Mouse (Mus musculus): ENCODE data around the gene Evc.

Gene Evc

DNA sequence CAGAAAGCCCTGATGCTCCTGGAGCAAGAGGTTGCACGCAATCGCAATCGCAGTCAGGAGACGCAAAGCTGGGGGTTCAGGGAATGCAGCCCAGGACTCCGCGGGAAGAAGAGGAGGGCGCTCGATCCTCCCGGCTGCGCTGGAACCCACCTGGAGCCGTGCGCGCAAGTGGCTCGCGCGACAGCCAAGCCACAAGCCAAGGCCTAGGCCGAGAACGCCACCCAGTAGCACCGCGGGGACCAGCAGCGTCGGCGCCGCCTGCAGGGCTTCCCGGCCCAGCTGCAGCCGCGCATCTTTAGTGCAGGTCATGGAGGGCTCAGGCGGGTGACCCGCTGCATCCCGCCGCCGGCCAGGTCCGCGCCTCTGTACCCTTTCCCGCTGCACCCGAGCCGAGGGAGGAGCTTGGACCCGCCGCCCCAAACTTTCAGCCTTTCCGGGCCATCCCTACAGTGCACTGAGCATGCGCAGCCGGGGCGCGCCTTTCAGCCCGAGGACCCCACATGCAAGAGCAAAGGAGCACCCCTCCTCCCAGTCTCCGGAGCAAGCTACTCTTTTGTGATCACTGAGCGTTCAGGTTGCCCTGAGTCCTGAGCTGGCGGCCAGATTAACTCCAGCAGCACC lies at the start of gene Evc:
Evc (minus strand) TSS at position 410 of the 621 bp plus-strand sequence.
- DNase-seq (ENCODE audit: low read depth, low spot score) = no peak

DNA sequence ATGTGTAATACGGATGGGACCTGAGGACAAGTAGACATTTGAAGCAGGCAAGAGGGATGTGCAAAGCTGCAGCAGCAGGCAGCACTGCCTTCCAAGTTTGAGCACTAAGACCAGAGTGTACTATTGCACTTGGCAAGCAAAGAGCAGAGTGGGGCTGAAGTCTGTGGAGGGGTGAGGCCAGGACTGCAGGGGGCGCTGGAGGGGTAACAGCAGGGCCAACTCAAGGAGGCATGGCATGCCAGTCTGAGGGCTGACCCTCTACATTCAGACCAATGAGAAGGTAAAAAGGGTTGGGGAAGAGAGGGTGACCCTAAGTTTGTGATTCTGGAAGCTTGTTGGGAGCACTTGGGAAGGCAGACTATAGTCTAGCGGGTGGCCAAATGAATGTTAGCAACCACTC lies 46.9 kb upstream of the Evc start:
- DNase-seq (ENCODE audit: low read depth, low spot score) = no peak

DNA sequence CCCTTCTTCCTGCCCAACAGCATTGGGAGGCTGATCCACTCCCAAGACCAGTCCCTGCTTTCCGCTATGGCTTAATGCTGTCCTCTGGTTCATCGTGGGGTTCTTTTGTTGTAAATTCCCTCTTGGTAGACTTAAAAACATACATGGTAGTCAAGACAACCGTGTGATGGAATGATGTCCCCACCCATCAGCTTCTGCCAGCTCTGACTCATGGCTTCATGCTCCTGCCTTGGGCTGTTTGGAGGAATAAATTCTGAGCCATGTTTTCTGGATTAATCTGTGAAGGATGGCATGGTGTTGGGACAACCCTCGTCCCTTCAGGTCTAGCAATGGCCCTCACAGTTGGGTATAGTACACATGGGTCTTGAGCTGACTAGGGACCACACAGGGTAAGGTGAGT lies 43.9 kb upstream of the Evc start:
- no peak for DNase-seq (ENCODE audit: low read depth, low spot score)

DNA sequence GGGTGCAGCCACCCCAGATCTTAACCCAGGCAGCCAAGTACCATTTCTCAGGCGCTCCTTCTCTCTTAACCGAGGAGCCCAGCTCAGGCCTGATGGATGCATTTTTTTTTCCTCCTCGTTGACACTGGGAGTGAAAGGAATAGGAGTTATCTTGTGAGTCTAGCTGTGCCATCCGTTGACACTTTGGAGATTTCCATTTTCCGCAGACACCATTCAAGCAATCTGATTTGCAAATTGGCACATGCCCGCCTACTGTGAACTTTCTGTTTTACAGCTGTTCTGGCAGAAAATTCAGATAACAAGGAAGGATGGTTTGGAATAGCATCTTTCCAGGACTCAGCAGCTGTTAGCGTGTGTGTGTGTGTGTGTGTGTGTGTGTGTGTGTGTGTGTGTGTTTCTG lies 40.7 kb upstream of the Evc start:
- no peak for DNase-seq (ENCODE audit: low read depth, low spot score)

DNA sequence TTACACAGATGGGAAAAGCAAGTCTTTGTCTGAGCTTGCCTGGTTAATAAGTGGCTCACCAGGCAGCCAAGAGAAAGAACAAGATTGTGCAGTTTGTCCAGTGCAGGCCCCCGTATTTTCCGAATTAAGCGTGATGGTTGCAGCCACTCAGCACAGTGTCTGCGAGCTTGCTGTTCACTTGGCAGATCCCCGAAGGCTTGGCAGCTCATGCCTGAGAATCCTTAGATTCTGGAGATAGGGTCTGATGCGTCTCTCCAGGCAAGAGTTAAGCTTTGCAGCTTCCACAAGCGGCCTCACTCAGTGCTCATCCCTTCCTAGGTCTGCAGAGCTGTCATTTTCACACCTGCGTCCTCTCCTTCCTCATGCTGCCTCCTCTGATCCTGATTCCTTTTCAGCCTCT lies 32.1 kb upstream of the Evc start:
- no peak for DNase-seq (ENCODE audit: low read depth, low spot score)

DNA sequence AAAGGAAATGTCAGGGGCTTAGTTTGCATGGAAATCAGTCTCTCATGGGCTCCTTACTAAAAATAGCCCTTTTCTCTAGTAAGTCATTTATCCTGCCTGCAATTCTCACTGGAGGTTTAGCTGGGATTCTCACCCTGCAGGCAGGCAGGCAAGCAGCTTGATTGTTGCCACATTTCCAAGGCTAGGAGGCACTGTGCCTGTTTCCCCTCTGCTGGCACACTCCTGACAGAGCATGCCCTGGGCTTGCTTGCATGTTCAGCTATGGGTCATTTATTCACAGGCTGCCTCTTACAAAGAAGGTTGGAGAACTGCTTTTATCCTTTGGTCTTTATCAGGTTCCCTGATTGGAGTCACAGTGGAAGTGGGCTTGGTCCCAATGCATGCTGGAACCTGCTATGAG lies 29.1 kb upstream of the Evc start:
- DNase-seq (ENCODE audit: low read depth, low spot score) = no peak

DNA sequence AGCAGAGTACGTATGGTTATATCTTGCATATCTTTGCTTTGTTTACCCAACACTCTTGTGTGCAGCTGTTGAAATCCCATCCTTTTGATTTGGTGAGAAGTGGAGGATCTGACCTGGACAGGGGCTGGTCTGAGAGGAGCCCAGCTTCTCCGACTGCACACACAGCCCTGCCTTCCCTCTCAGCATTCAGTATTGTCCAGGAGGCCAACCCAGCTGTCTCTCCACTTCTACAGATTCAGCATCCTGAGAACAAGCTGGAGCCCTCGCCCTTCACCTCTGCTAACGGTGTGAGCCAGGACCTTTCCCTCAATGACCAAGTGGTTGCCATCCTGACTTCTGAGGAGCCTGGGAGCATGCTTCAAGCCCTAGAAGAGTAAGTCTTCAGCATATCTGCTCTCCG lies 26.6 kb upstream of the Evc start:
- no peak for DNase-seq (ENCODE audit: low read depth, low spot score)

DNA sequence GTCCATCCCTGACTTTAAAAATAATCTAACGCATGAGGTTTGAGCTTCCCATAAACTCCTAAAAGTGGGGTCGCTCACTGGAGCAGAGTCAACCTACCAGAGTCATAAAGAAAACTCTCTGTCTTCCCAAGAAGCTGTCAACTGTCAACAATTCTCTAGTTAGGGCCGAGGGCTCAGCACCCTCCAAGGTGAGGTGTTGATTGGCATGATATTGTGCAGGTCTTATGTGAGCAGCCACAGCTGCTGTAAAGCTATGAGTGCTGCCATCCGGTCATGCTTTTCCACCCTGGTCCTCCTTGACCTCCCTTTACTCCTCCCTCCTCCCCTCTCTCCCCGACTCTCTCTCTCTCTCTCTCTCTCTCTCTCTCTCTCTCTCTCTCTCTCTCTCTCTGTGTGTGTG lies 25.9 kb upstream of the Evc start:
- no peak for DNase-seq (ENCODE audit: low read depth, low spot score)

DNA sequence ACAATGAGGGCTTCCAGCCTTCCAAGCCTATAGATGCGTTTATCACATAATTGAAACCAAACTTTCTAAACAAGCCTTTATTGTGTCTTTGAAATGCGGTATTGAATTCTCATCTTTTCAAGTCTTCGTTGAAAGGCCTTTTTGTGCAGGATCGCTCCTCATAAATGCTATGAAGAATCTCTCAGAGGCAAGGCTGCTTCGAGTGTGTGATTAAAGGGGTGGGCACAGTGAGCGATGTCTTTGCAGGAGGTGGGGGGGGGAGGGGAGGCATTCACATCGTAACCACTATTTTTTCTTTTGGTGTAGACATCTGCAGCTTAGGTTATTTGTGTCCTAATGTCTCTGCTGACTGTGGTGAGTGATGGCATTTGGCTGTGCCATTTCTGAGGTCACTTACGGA lies 19.3 kb upstream of the Evc start:
- no peak for DNase-seq (ENCODE audit: low read depth, low spot score)

DNA sequence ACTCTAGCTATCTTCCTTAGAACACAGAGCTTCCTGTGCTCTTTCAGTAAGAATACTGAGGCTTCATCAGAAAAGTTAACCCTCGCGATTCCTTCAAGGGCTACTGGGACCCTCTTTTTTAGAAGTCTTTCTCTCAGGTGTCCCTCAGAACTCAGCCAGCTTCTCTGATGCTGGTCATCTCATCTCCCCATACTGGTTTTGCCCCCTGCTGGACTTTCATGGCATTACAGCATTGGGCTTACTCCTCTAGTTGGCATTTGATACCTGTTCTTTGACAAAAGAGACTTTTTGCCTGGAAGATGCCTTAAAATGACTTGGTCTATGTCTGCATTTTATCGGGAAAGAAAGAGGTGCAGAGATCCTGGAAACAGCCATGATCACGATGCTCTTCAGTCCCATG lies 17.7 kb upstream of the Evc start:
- DNase-seq (ENCODE audit: low read depth, low spot score) = peak; percentile 32

DNA sequence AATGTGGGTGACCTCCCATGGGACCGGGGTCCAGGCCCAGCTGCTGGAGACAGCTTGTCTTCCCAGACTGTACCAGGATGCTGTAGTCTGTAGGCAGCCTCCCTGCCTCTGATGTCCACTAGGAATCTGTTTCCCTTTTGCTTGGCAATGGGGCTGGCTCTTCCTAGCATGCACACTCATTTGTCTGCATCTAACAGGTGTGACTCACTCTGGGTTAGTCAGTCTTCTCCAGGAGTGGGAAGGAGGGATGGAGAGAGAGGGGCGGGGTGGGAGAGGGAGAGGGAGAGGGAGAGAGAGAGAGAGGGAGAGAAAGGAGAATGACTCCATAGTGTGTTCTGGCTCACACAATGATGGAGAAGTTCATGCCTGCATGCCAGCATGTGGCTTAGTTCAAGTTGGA lies 15.1 kb upstream of the Evc start:
- DNase-seq (ENCODE audit: low read depth, low spot score) = no peak

DNA sequence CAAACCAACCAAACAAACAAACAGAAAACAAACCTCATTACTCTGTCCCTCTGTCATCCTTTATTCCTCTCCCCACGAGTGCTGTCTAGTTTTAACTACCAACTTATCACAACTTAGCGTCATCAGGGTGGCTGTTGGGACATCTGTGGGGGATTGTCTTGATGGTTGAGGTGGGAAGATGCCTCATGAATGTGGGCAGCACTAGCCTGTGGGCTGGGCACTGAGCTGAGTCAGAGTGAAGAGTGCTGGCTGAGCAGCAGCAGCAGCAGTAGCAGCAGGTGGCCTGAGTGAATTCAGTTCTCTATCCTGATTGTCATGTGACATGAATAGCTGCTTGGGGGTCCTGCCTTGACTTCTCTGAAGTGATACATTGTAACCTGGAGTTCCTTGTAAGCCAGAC lies 7.3 kb upstream of the Evc start:
- no peak for DNase-seq (ENCODE audit: low read depth, low spot score)

DNA sequence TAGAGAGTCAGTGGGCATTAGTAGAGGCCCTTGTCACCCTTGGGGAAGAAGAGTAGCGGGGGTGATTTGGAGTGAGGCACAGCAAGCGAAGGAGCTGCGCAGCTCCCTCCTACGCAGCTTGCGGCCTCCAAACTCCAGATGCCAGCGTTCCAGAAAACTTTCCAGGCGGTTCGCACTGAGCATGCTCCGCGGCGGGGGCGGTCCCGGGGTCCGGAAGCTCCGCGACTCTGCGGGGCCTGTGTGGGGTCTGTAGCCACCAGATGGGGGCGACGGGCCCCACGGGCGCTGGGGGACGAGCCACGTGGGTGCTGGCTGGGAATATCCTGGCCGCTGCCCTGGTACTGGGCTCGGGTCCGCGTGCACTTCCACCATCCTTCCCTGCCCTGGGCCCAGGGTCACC lies 1.6 kb upstream of the Evc start, which contains the start of gene Evc2:
Evc2 (plus strand) TSS at position 212 of the 400 bp plus-strand sequence.
- no peak for DNase-seq (ENCODE audit: low read depth, low spot score)

DNA sequence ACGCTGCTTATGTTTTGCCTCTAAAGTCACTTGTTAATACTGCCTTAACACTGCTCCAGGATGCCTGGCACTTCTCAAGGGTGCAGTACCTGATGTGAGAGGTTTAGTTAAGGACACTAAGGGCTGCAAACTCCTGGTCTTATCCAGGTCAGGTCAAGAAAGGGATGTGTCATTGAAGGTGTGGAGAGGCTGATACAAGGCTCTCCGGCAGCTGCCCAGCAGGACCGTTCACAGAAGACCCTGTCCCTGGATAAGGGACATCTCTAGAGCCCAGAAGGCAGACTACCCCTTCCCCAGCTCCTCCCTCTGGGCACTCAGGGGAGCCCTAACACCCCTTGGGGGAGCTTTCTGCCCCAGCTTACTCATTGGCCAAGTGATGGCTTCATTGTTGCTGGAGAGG lies 1.0 kb upstream of the Evc start:
- DNase-seq (ENCODE audit: low read depth, low spot score) = no peak

DNA sequence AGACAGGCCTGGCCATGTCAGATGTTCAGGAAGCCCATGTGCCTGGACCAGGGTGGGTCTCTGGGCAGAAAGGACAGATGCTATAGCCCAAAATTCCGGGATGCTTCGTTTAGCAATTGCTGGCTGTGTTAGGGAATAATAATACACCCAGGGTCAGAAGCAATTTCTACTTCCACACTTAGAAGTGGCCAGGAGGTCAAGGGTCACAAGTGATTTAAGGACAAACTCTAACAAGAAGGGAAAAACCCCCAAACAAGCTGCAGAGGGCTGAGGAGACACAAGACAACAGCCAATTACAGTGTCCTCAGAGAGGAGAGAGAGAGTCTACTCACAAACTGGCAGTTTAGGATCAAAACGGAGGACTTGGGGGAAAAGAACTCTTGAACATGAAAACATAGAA lies 1.6 kb downstream of the Evc start:
- no peak for DNase-seq (ENCODE audit: low read depth, low spot score)

DNA sequence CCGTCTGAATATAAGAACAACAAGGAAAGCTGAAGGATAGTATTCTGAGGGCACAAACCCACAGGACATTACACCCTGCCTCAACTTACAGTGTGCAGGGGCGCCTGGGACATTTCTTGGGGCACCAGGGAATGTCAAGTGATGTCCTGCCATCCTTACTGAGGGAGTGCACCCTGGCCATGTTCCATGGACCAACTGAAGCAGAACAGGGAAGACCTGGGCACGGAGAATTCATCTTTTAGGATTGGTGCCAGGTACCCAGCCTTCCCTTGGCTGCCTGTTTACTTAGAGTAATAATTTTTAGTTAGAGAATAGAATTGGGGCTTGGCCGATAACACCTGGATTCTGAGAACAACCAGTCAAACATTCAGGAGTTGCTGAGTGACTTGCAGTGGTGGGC lies 4.6 kb downstream of the Evc start:
- no peak for DNase-seq (ENCODE audit: low read depth, low spot score)

DNA sequence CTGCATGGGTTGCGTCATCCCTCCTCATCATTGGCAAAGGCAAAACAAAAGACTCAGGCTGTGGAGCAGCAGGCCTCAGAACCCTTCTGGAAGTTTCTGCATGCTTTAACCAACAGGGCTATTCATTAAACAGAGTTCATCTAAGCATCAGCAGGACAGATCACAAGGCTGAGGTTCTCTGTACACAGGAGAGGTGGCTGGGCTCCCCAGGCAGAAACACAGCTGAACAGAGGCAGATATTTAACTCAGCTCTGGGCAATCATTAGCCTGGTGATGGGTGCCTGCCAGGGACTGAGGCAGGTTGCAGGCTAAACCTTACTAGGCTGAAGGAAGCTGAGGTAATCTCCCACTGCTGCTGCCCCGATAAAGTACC lies 5.6 kb downstream of the Evc start:
- DNase-seq (ENCODE audit: low read depth, low spot score) = no peak

DNA sequence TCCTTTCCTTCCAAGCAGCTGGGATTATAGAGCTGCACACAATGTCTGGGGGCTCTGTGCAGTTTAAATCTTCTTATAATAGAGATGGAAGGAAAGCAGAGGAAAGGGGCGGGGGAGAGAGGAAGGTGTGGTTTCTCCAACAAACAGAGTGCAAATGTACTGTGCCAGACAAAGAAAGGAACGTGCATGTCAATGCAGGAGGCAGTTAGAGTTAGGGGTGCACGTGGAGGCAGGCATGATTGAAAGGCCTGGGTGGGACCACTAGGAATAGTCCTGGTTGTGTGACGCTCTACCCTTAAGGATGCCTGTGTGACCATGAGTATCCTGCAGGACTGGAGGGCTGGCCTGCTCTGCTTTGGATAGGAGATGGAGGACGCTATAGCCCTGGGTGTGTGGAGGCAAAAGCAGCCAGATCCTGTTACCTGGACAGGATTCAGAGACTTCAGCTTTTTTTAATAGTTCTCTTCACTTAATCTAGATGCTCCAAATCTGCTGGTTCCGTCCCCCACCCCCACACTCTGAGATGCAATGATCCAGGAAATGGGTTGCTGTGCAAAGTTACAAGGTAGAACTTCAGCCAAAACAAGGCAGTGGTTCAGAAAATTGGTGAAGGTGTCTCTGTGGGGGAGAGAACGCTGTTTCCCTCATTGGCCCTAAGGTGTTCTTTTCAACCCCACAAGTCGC lies 6.1 kb downstream of the Evc start:
- no peak for DNase-seq (ENCODE audit: low read depth, low spot score)

DNA sequence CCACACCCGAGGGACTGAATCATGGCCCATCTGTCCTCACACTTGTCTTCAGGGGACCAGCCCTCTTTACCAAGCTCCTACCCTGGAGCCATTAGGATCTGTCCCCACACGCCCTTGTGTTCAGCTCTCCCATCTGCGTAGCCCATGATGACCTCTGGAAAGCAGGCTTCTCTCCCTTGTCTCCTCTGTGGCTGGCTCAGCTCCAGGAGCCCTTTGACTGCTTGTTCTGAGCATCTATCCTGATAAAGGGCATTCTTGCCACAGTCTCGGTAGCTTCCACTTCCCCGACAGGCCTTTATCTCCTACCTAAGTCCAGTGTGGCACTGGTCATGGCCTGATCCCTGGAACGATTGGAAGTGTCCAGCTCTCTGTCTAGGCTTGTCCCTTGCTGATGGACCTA lies 10.0 kb downstream of the Evc start:
- no peak for DNase-seq (ENCODE audit: low read depth, low spot score)

DNA sequence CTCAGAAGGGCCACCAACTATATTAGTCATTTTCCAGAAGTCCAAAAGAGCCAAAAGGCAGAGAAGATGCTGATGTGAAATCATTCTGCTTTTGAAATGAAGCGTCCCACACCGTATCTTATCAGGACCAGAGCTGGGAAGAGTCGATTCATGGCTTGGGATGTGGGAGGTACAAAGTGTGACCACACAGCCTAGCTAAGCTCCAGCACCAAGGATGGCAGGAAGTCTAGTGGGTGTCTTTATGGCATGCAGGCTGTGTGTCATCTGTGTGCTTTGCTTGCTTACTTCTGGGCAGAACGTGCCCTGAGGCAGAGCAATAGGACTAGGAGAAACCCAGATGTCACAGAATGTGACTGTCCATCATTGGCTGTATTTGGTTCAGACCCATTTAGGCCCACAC lies 15.9 kb downstream of the Evc start:
- DNase-seq (ENCODE audit: low read depth, low spot score) = no peak

DNA sequence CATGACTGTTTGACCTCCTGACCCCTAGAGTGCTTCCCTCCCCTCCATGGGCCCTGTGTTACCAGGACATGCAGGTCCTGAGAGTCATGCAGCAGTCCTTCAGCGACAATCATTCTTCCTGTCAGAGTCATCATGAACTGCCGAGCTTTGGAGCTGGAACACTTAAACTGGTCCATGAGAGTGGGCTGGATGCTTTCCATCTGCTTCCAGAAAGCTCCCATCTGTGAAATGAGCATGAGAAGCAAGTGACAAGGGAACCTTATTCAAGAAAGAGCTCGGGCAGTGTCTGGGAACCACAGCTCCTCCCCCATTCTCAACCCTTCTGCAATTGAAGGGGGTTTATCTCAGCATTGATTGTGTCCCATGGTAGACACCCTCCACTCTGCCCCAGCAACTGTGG lies 16.5 kb downstream of the Evc start:
- no peak for DNase-seq (ENCODE audit: low read depth, low spot score)

DNA sequence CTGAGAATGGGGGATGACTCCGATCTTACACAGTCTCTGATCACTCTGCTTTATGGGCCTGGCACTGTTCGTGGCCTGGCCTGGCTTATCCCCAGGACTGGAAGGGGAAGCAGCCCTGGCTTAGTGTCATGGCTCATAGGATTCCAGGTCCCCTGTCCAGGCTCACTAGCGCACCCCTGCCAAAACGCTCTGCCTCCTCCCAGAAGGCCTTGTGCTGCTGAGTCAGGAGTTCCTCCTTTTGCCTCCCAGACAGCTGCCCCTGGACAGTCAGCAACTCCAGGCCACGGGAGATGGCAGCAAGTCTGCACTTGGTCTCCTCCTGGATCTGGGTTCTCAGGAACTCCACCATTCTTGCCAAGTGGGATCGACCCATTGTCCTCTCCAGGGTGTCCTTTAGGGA lies 18.0 kb downstream of the Evc start:
- no peak for DNase-seq (ENCODE audit: low read depth, low spot score)

DNA sequence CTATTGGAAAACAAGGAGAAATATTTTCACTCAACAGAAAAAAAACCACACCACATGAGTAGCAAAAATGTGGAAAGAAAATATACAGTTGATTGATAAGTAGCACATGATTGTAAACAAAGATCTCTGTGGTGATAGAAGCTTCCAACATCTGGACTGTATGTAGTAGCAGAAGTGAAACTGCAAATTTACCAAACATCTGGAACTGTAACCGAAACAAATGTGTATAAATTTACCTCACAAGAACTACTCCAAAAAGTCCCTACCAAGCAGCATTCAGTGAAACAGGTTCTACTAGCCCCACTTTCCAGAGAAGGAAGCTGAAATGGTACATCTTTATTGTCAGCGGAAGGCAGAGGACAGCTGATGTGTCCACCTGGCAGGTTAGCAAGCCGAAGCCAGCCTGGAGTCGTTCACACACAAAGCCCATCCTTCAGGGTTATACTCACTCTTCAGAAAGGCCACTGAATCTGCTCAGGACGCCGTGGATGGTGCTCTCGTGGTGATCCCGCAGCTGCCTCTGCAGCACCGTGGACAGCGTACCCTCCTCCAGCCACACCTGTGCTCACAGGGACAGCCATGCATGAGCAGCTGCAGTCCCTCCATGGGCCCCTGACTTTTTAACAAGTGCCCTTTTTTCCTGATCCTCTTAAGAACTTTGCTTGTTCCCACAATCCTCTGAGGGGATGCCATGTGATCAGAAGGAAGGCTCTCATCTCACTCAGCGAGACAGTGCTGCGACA lies 23.5 kb downstream of the Evc start:
- no peak for DNase-seq (ENCODE audit: low read depth, low spot score)
